Mouse (Mus musculus) embryonic facial prominence, embryonic 14.5 days (tissue): ENCODE data around the gene Kiz. TPM values are rescaled to one million over a fixed set of nuclear protein-coding genes. Genes with fewer than 3 reads are reported as not detected.

Source experiments
- ATAC-seq: fragments of 200-750 bp; cut with Nextera tagmentation; 2 replicates; pipeline ENCODE4 v1.8.0; 2017; ENCODE audit warnings: low read depth, moderate number of reproducible peaks, moderate TSS enrichment
- DNase-seq: peaks from one replicate; pipeline ENCODE4 v3.0.0-alpha.2; 2015; ENCODE audit warnings: low spot score
- H3K27ac ChIP-seq: fragments of 300-500 bp; sonication (generic); replicated peaks from 2 replicates; pipeline ENCODE4 v1.5.1; 2014; ENCODE audit warnings: low read depth, mild to moderate bottlenecking, low read length, moderate library complexity
- H3K27me3 ChIP-seq: fragments of 300-500 bp; sonication (generic); replicated peaks from 2 replicates; pipeline ENCODE4 v1.6.1; 2014; ENCODE audit warnings: low read length; ENCODE audit not compliant: control insufficient read depth, insufficient read depth
- H3K36me3 ChIP-seq: fragments of 300-500 bp; sonication (generic); 2 replicates; pipeline ENCODE4 v1.6.1; 2014; ENCODE audit warnings: low read length, mixed read lengths; ENCODE audit not compliant: control insufficient read depth, insufficient read depth
- H3K4me1 ChIP-seq: fragments of 300-500 bp; sonication (generic); 2 replicates; pipeline ENCODE4 v1.6.1; 2014; ENCODE audit warnings: antibody characterized with exemption, low read length; ENCODE audit not compliant: control insufficient read depth, insufficient read depth
- H3K4me2 ChIP-seq: fragments of 300-500 bp; sonication (generic); 2 replicates; pipeline ENCODE4 v1.6.1; 2014; ENCODE audit warnings: low read depth, mild to moderate bottlenecking, low read length, moderate library complexity, mixed read lengths
- H3K4me3 ChIP-seq: fragments of 300-500 bp; sonication (generic); 2 replicates; pipeline ENCODE4 v1.5.1; 2014; ENCODE audit warnings: low read depth, mild to moderate bottlenecking, low read length
- H3K9ac ChIP-seq: fragments of 300-500 bp; sonication (generic); 2 replicates; pipeline ENCODE4 v1.6.1; 2014; ENCODE audit warnings: low read depth, mild to moderate bottlenecking, low read length, moderate library complexity, mixed read lengths
- H3K9me3 ChIP-seq: fragments of 300-500 bp; sonication (generic); 2 replicates; pipeline ENCODE4 v1.6.1; 2016; ENCODE audit warnings: low read length; ENCODE audit not compliant: control insufficient read depth
- WGBS: fragments of 180-500 bp; shearing (Covaris S2); extraction: QIAGEN DNeasy Blood & Tissue Kit; methylation state at CpG from one replicate; pipeline ENCODE4 v1.1.7; 2014; 5-methylcytosine and 5-hydroxymethylcytosine counted together
- polyA plus RNA-seq: library from polyadenylated mRNA; unstranded; fragments of >200 nt; fragmentation: Nextera tagmentation; extraction: Ambion mirVana; gene quantifications from 2 replicates; pipeline ENCODE4 v1.2.1, GENCODE M21; 2014

Kiz gene
- polyA plus RNA-seq, 1 experiment from 2014 or later = 27.6 TPM

DNA sequence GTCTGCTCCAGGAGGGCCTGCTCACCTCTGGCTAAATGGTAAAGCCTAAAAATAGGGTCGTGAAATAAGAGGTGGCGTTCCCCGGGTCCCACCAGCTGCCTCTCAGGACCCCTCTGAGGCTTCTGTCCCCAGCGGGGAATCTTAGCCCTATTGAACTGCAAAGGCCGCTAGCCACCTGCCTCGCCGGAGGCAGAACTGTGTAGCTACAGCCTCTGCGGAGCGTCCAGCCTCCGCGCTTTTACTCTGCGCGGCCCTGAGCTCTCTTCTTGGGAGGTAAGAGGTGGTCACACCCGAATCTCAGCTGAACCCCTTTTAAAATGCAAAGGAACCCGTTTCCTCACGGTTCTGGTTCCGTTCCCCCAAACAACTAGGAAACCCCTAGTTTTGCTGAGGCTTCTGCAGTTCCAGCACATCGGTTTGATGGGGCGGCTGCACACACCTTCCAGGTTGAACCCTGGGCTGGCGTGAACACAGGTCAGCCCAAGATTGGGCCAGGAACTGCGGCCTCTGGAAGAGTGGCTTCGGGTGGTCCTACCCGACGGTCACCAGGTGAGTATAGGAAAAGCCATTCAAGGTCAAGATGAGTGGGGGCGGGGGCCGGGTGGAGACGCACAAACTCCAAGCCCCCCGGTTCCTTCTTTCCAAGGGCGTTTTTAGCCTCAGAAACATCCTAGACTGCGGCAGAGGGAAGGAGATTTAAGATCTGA, 16.9 kb upstream of the Kiz start:
- Histone ChIP-seq H3K4me2 (no peak overlapping the region), H3K36me3 (no peaks in the 10 kb centered on the region), H3K27ac (no peak overlapping the region), H3K9me3 (no peaks in the 10 kb centered on the region), H3K4me1 (peaks cover 7% of the 10 kb centered on the region), H3K9ac (no peak overlapping the region), H3K4me3 (0 out of 2 replicates have a peak overlapping the region, but pooled peaks have one; percentile 15), H3K27me3 (peaks cover 93% of the 10 kb centered on the region)
- 1% methylated on average over 25 of the region's 30 CpGs for WGBS
- ATAC-seq (no peak), DNase-seq (no peak)

GRCm38 (mm10) chr2:146839303-146840030, 16.2 kb upstream of the Kiz start:
- peaks cover 86% of the 10 kb centered on the region for H3K27me3 ChIP-seq
- 0 out of 2 replicates have a peak overlapping the region, but pooled peaks have one; percentile 29 for H3K4me2 ChIP-seq
- DNase-seq (no peak), ATAC-seq (no peak)
- 0 out of 2 replicates have a peak overlapping the region, but pooled peaks have one; percentile 15 for H3K4me3 ChIP-seq
- 3% methylated on average over 36 of the region's 36 CpGs for WGBS
- peaks cover 7% of the 10 kb centered on the region for H3K4me1 ChIP-seq
- H3K9me3 ChIP-seq = no peaks in the 10 kb centered on the region
- H3K36me3 ChIP-seq = no peaks in the 10 kb centered on the region
- no peak overlapping the region for H3K9ac ChIP-seq
- no peak overlapping the region for H3K27ac ChIP-seq

DNA sequence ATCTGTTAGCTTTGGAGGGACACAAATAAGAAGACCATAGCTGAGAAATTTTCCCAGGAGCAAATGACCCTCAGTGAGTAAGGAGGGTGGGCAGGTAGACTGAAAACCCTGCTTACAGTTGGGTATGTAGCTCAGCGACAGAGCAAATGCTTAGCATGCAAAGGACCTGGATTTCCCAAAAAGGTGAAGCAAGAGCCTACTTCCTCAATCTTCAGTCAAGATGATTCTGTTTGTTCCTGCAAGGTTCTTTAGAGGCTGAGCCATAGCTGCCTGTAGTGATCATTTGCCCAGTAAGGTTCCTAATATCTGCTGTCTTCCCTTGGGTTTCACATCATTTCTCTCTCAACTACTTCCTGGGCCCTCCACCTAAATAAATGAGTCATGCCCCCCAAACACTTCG, 7.8 kb upstream of the Kiz start:
- no peak for ATAC-seq
- H3K4me2 ChIP-seq = no peak overlapping the region
- no peaks in the 10 kb centered on the region for H3K4me1 ChIP-seq
- no peak overlapping the region for H3K27ac ChIP-seq
- H3K27me3 ChIP-seq = peaks cover 3% of the 10 kb centered on the region; the same call in 1 of the 2 replicates
- no peak for DNase-seq
- no peaks in the 10 kb centered on the region for H3K9me3 ChIP-seq
- no peaks in the 10 kb centered on the region for H3K36me3 ChIP-seq
- WGBS = 71% methylated on average over 2 of the region's 2 CpGs
- no peak overlapping the region for H3K9ac ChIP-seq
- no peak overlapping the region for H3K4me3 ChIP-seq

DNA sequence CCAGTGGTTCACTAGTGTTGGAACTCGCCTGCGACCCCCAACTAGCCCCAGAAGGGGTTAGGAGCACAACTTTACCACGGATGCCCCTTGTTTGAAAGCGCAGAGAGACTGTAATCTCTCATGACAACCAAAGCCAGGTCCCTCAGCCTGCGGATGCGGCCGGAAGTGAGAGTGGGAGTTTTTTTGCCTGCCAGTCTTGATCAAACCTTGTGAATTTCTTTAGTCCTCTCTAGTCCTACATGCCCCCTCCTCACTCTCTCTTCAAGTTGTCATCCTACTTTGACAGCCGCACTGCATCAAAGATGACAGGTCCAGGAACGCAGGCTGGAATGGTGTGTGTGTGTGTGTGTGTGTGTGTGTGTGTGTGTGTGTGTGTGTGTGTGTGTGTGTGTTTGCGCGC, 456 bp downstream of the Kiz start:
- Histone ChIP-seq H3K4me2 (peak overlapping the region; percentile 70), H3K36me3 (no peaks in the 10 kb centered on the region), H3K27ac (peak overlapping the region; percentile 70), H3K9ac (peak overlapping the region; percentile 83), H3K9me3 (no peaks in the 10 kb centered on the region), H3K27me3 (no peaks in the 10 kb centered on the region), H3K4me1 (no peaks in the 10 kb centered on the region), H3K4me3 (peak overlapping the region; percentile 87)
- ATAC-seq (no peak), DNase-seq (peak; percentile 33)
- 3% methylated on average over 11 of the region's 11 CpGs for WGBS

GRCm38 (mm10) chr2:146856853-146857252, 1.2 kb downstream of the Kiz start:
- H3K27ac ChIP-seq = no peak overlapping the region
- WGBS = 54% methylated on average over 4 of the region's 4 CpGs
- ATAC-seq (no peak), DNase-seq (no peak)
- no peaks in the 10 kb centered on the region for H3K27me3 ChIP-seq
- H3K36me3 ChIP-seq = no peaks in the 10 kb centered on the region
- H3K4me2 ChIP-seq = peak overlapping the region; percentile 70; the same call in 1 of the 2 replicates
- H3K4me3 ChIP-seq = no peak overlapping the region
- no peaks in the 10 kb centered on the region for H3K4me1 ChIP-seq
- H3K9me3 ChIP-seq = no peaks in the 10 kb centered on the region
- no peak overlapping the region for H3K9ac ChIP-seq

DNA sequence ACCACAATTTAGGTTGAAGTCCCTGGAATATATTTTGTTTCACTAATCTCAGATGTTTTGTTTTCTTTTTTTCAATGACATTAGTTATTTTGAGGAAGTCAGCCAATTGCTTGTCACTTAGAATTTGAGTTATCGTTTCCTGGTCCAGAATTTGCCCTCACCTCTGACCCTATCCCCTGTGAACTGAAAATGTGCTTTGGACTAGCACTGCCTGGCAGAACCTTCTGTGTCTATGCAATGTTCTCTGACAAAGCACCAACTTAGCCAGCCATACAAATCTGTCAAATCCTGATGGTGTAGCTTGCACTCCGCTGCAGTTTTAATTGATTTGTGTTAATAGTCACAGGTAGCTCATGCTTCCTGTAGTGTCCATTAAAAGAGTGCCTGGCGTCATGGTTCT, 10.1 kb downstream of the Kiz start:
- H3K4me2 ChIP-seq = no peak overlapping the region
- H3K4me1 ChIP-seq = no peaks in the 10 kb centered on the region
- no peaks in the 10 kb centered on the region for H3K9me3 ChIP-seq
- no peak overlapping the region for H3K9ac ChIP-seq
- no peaks in the 10 kb centered on the region for H3K27me3 ChIP-seq
- no peak for DNase-seq
- H3K27ac ChIP-seq = no peak overlapping the region
- H3K4me3 ChIP-seq = no peak overlapping the region
- WGBS = 64% methylated on average over 3 of the region's 3 CpGs
- ATAC-seq = no peak
- H3K36me3 ChIP-seq = no peaks in the 10 kb centered on the region

- Histone ChIP-seq H3K27me3 (no peaks in the 10 kb centered on the region), H3K4me3 (no peak overlapping the region), H3K4me2 (no peak overlapping the region), H3K9me3 (no peaks in the 10 kb centered on the region), H3K27ac (no peak overlapping the region), H3K4me1 (no peaks in the 10 kb centered on the region), H3K9ac (no peak overlapping the region), H3K36me3 (no peaks in the 10 kb centered on the region)
- WGBS = 84% methylated on average over 8 of the region's 8 CpGs
- ATAC-seq (no peak), DNase-seq (no peak)
These were observed 15.9 kb downstream of the Kiz start for GRCm38 (mm10) chr2:146871300-146872269.

- Histone ChIP-seq H3K27me3 (no peaks in the 10 kb centered on the region), H3K4me1 (no peaks in the 10 kb centered on the region), H3K9ac (no peak overlapping the region), H3K4me2 (no peak overlapping the region), H3K4me3 (no peak overlapping the region), H3K27ac (no peak overlapping the region), H3K9me3 (no peaks in the 10 kb centered on the region), H3K36me3 (no peaks in the 10 kb centered on the region)
- no peak for ATAC-seq
- WGBS = 73% methylated on average over 3 of the region's 3 CpGs
- no peak for DNase-seq
These were observed 17.0 kb downstream of the Kiz start for GRCm38 (mm10) chr2:146872697-146873096.
